Mouse (Mus musculus): ENCODE results near the gene Scg3. TPM values are rescaled to one million over a fixed set of nuclear protein-coding genes. Genes with fewer than 3 reads are reported as not detected.

Scg3 gene
- not detected for polyA plus RNA-seq (2021)

GRCm38 (mm10) chr9:75683426-75684191 is at the start of gene Scg3:
Gene Scg3 (minus strand): TSS chr9:75684056.
- peaks cover 22% of the 10 kb centered on the region for H3K27me3 ChIP-seq
- in situ Hi-C loops (cut with MboI; ENCODE audit: low pct_unique_long_range_greater_than_20kb), result no loop called here
- POLR2A ChIA-PET, result no interaction called here
- DNase-seq (ENCODE audit: low read depth, low spot score) (no peak), ATAC-seq (peak; percentile 35)
- no peak for TF ChIP-seq CTCF (IDR thresholded peaks at IDR 0.05)
- CTCF ChIA-PET, result no interaction called here

- DNase-seq (ENCODE audit: low read depth, low spot score) (peak; percentile 2), ATAC-seq (peak; percentile 80)
- H3K27me3 ChIP-seq, result peaks cover 5% of the 10 kb centered on the region
- peak; percentile 81 for TF ChIP-seq CTCF (IDR thresholded peaks at IDR 0.05)
- CTCF ChIA-PET, result interaction anchor here (0.5 to 0.7 kb wide), 2 partner anchors 58 to 358 kb away, joined by 3 read pairs; no protein-coding TSS in a partner anchor
- in situ Hi-C loops (cut with MboI; ENCODE audit: low pct_unique_long_range_greater_than_20kb), result no loop called here
- POLR2A ChIA-PET, result no interaction called here
Observed at GRCm38 (mm10) chr9:75719952-75720687, 36.3 kb upstream of the Scg3 start.

GRCm38 (mm10) chr9:75719481-75719880 is 35.6 kb upstream of the Scg3 start:
- ChIA-PET CTCF (interaction anchor here (0.7 to 1.1 kb wide), 2 partner anchors 14 to 59 kb away, joined by 3 read pairs; no protein-coding TSS in a partner anchor), POLR2A (no interaction called here)
- DNase-seq (ENCODE audit: low read depth, low spot score) (no peak), ATAC-seq (no peak)
- no peak for TF ChIP-seq CTCF (IDR thresholded peaks at IDR 0.05)
- peaks cover 5% of the 10 kb centered on the region for H3K27me3 ChIP-seq
- in situ Hi-C loops (cut with MboI; ENCODE audit: low pct_unique_long_range_greater_than_20kb), result no loop called here

- no peak for TF ChIP-seq CTCF (IDR thresholded peaks at IDR 0.05)
- ATAC-seq (no peak), DNase-seq (ENCODE audit: low read depth, low spot score) (no peak)
- peaks cover 22% of the 10 kb centered on the region for H3K27me3 ChIP-seq
- in situ Hi-C loops (cut with MboI; ENCODE audit: low pct_unique_long_range_greater_than_20kb), result no loop called here
- ChIA-PET POLR2A (no interaction called here), CTCF (no interaction called here)
Observed at GRCm38 (mm10) chr9:75684772-75685171, 916 bp upstream of the Scg3 start.

GRCm38 (mm10) chr9:75684292-75684691 is 436 bp upstream of the Scg3 start:
- H3K27me3 ChIP-seq, result peaks cover 22% of the 10 kb centered on the region
- no peak for DNase-seq (ENCODE audit: low read depth, low spot score)
- ChIA-PET CTCF (no interaction called here), POLR2A (no interaction called here)
- TF ChIP-seq CTCF (IDR thresholded peaks at IDR 0.05), result no peak
- in situ Hi-C loops (cut with MboI; ENCODE audit: low pct_unique_long_range_greater_than_20kb), result no loop called here
- ATAC-seq, result no peak

GRCm38 (mm10) chr9:75680606-75681005 is 3.2 kb downstream of the Scg3 start:
- H3K27me3 ChIP-seq, result peaks cover 22% of the 10 kb centered on the region
- no peak for ATAC-seq
- in situ Hi-C loops (cut with MboI; ENCODE audit: low pct_unique_long_range_greater_than_20kb), result no loop called here
- POLR2A ChIA-PET, result no interaction called here
- no peak for DNase-seq (ENCODE audit: low read depth, low spot score)
- TF ChIP-seq CTCF (IDR thresholded peaks at IDR 0.05), result no peak
- CTCF ChIA-PET, result interaction anchor here (0.9 to 1.3 kb wide), 2 partner anchors 11 to 14 kb away, joined by 3 to 4 read pairs; no protein-coding TSS in a partner anchor

GRCm38 (mm10) chr9:75679629-75680028 is 4.2 kb downstream of the Scg3 start:
- ChIA-PET CTCF (interaction anchor here (1.6 kb wide), 1 partner anchor 9 kb away, joined by 5 read pairs; no protein-coding TSS in a partner anchor), POLR2A (no interaction called here)
- ATAC-seq (peak; percentile 65), DNase-seq (ENCODE audit: low read depth, low spot score) (peak; percentile 59)
- peaks cover 22% of the 10 kb centered on the region for H3K27me3 ChIP-seq
- in situ Hi-C loops (cut with MboI; ENCODE audit: low pct_unique_long_range_greater_than_20kb), result no loop called here
- TF ChIP-seq CTCF (IDR thresholded peaks at IDR 0.05), result no peak

- TF ChIP-seq CTCF (IDR thresholded peaks at IDR 0.05), result no peak
- DNase-seq (ENCODE audit: low read depth, low spot score), result no peak
- in situ Hi-C loops (cut with MboI; ENCODE audit: low pct_unique_long_range_greater_than_20kb), result no loop called here
- ATAC-seq, result no peak
- H3K27me3 ChIP-seq, result peaks cover 12% of the 10 kb centered on the region
- POLR2A ChIA-PET, result no interaction called here
- CTCF ChIA-PET, result interaction anchor here (1.6 kb wide), 1 partner anchor 11 kb away, joined by 4 read pairs; no protein-coding TSS in a partner anchor
Observed at GRCm38 (mm10) chr9:75678341-75678740, 5.5 kb downstream of the Scg3 start.

- no peaks in the 10 kb centered on the region for H3K27me3 ChIP-seq
- in situ Hi-C loops (cut with MboI; ENCODE audit: low pct_unique_long_range_greater_than_20kb), result no loop called here
- TF ChIP-seq CTCF (IDR thresholded peaks at IDR 0.05), result no peak
- ATAC-seq (no peak), DNase-seq (ENCODE audit: low read depth, low spot score) (no peak)
- POLR2A ChIA-PET, result no interaction called here
- CTCF ChIA-PET, result no interaction called here
Observed at GRCm38 (mm10) chr9:75676226-75676625, 7.6 kb downstream of the Scg3 start.

GRCm38 (mm10) chr9:75672769-75673168 is 11.1 kb downstream of the Scg3 start:
- POLR2A ChIA-PET, result no interaction called here
- H3K27me3 ChIP-seq, result no peaks in the 10 kb centered on the region
- CTCF ChIA-PET, result no interaction called here
- TF ChIP-seq CTCF (IDR thresholded peaks at IDR 0.05), result no peak
- in situ Hi-C loops (cut with MboI; ENCODE audit: low pct_unique_long_range_greater_than_20kb), result no loop called here
- ATAC-seq (no peak), DNase-seq (ENCODE audit: low read depth, low spot score) (no peak)

- ChIA-PET CTCF (interaction anchor here (1.0 kb wide), 1 partner anchor 14 kb away, joined by 4 read pairs; no protein-coding TSS in a partner anchor), POLR2A (no interaction called here)
- TF ChIP-seq CTCF (IDR thresholded peaks at IDR 0.05), result no peak
- in situ Hi-C loops (cut with MboI; ENCODE audit: low pct_unique_long_range_greater_than_20kb), result no loop called here
- DNase-seq (ENCODE audit: low read depth, low spot score) (no peak), ATAC-seq (no peak)
- no peaks in the 10 kb centered on the region for H3K27me3 ChIP-seq
Observed at GRCm38 (mm10) chr9:75666612-75667011, 17.2 kb downstream of the Scg3 start.

Data from Patski (cell line).